Mouse (Mus musculus): Measurements from ENCODE around the gene Rpl31.

DNA sequence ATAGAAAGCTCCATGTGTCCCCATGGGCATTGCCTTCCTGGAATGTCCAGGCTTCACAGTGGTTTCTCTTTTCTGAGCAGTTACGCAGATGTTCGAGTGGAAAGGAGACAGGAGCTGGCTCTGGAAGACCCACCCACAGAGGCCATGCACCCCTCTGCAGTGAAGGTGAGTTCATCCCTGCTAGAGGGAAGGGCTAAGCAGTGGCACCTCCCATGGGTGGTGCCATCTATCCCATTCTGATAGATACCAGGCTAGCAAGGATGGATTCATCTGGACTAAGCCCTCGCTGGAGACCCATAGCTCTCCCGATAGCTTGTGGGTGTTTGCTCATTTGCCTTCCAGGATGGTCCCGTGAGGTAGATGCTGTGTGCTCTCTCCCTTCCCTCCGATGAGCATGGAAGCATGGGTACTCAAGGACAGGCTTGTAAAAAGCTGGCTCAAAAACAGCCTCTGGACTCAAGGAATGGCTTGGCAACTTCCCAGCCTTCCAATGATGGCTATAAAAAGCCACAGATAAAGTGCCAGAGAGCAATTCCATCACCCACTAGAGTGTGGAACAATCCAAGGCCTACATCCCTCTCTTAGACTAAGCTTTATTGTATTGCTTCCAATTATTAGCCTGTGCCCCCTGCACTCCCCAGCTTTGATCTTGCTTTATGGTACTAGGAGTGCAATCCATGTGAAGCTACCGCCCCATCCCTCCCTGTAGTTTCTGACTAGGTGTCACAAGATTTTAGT lies 36.6 kb upstream of the Rpl31 start:
- TF ChIP-seq CTCF (conservative IDR thresholded peaks at IDR 0.05; ENCODE audit: insufficient read depth, insufficient read length, low read depth, low read length) (no peak), POLR2A (IDR thresholded peaks at IDR 0.05; ENCODE audit: low read depth, low read length) (no peak)

Measured in kidney, adult 2 months (tissue).